Comparison of ENCODE assay signal across 8 mouse cellular contexts in genomic region chr8:121729323-121729722, GRCm38 (mm10). TPM values are rescaled to one million over a fixed set of nuclear protein-coding genes. Genes with fewer than 3 reads are reported as not detected.
DNase-seq lines count a peak whose midpoint lies in the region; ATAC-seq lines count a peak whose summit lies in the region.

TSS of gene Jph3 (plus strand) at chr8:121729623.

- H3K4me2 ChIP-seq in lung, embryonic 15.5 days, result peak within 1 kb of the TSS; percentile 82
- H3K4me2 ChIP-seq in hindbrain, embryonic 11.5 days (replicated peaks; ENCODE audit: low read depth, low read length), result peak within 1 kb of the TSS; percentile 78
- H3K4me2 ChIP-seq in limb, embryonic 11.5 days (ENCODE audit: low read depth, severe bottlenecking), result peak within 1 kb of the TSS; percentile 97
- H3K4me2 ChIP-seq in stomach, embryonic 14.5 days (replicated peaks; ENCODE audit: low read depth, low read length), result peak within 1 kb of the TSS; percentile 80

- ATAC-seq in lung, embryonic 15.5 days (ENCODE audit: borderline replicate concordance, extremely low read depth, low FRiP score, low TSS enrichment), result no peak
- ATAC-seq in hindbrain, embryonic 11.5 days (ENCODE audit: low FRiP score), result no peak
- no peak for ATAC-seq in limb, embryonic 11.5 days (ENCODE audit: insufficient number of reproducible peaks, low FRiP score, low TSS enrichment, low read depth)
- ATAC-seq in stomach, embryonic 14.5 days (ENCODE audit: insufficient number of reproducible peaks, insufficient read depth, low FRiP score, low read depth), result no peak
- no peak for ATAC-seq in megakaryocyte progenitor cell, adult 5-6 weeks (replicated peaks; ENCODE audit: poor library complexity)

- H3K27me3 ChIP-seq in lung, embryonic 15.5 days, result peaks cover 72% of the 10 kb centered on the region
- peaks cover 46% of the 10 kb centered on the region for H3K27me3 ChIP-seq in hindbrain, embryonic 11.5 days (ENCODE audit: control insufficient read depth, insufficient read depth, low read length)
- peaks cover 55% of the 10 kb centered on the region for H3K27me3 ChIP-seq in limb, embryonic 11.5 days (ENCODE audit: control insufficient read depth, insufficient read depth, low read length)
- H3K27me3 ChIP-seq in stomach, embryonic 14.5 days (ENCODE audit: control insufficient read depth, insufficient read depth, low read length), result peaks cover 48% of the 10 kb centered on the region

- peaks cover 6% of the 10 kb centered on the region for H3K4me1 ChIP-seq in lung, embryonic 15.5 days
- H3K4me1 ChIP-seq in hindbrain, embryonic 11.5 days (replicated peaks; ENCODE audit: control insufficient read depth, insufficient read depth, low read length), result 0 out of 2 replicates have a peak, but pooled peaks cover 2% of the 10 kb centered on the region
- H3K4me1 ChIP-seq in limb, embryonic 11.5 days (ENCODE audit: control insufficient read depth, insufficient read depth, low read length), result peaks cover 8% of the 10 kb centered on the region; the same call in 1 of the 2 replicates
- no peaks in the 10 kb centered on the region; the same call in 1 of the 2 replicates for H3K4me1 ChIP-seq in stomach, embryonic 14.5 days (ENCODE audit: control insufficient read depth, insufficient read depth, low read length)

- H3K9ac ChIP-seq in lung, embryonic 15.5 days, result no peak within 1 kb of the TSS
- peak within 1 kb of the TSS; percentile 59 for H3K9ac ChIP-seq in hindbrain, embryonic 11.5 days (ENCODE audit: low read depth, low read length)
- H3K9ac ChIP-seq in limb, embryonic 11.5 days (ENCODE audit: low read length), result no peak within 1 kb of the TSS; the same call in 1 of the 2 replicates
- no peak within 1 kb of the TSS for H3K9ac ChIP-seq in stomach, embryonic 14.5 days (replicated peaks; ENCODE audit: low read depth, low read length)

- peak within 1 kb of the TSS; percentile 44 for H3K4me3 ChIP-seq in lung, embryonic 15.5 days
- peak within 1 kb of the TSS; percentile 46 for H3K4me3 ChIP-seq in hindbrain, embryonic 11.5 days (ENCODE audit: low read depth, low read length)
- H3K4me3 ChIP-seq in limb, embryonic 11.5 days (ENCODE audit: low read depth, low read length), result peak within 1 kb of the TSS; percentile 43
- peak within 1 kb of the TSS; percentile 37 for H3K4me3 ChIP-seq in stomach, embryonic 14.5 days (ENCODE audit: low read depth, low read length)

- 8% methylated on average over 12 of the region's 12 CpGs for WGBS in lung, embryonic 15.5 days
- WGBS in hindbrain, embryonic 11.5 days, result 11% methylated on average over 12 of the region's 12 CpGs
- WGBS in limb, embryonic 11.5 days, result 9% methylated on average over 12 of the region's 12 CpGs
- WGBS in stomach, embryonic 14.5 days, result 11% methylated on average over 12 of the region's 12 CpGs

- no peak within 1 kb of the TSS for H3K27ac ChIP-seq in lung, embryonic 15.5 days
- H3K27ac ChIP-seq in hindbrain, embryonic 11.5 days (ENCODE audit: low read depth, low read length), result no peak within 1 kb of the TSS
- no peak within 1 kb of the TSS for H3K27ac ChIP-seq in limb, embryonic 11.5 days (replicated peaks; ENCODE audit: low read depth, low read length)
- H3K27ac ChIP-seq in stomach, embryonic 14.5 days (ENCODE audit: low read length), result no peak within 1 kb of the TSS

- DNase-seq in lung, postnatal 25 days (ENCODE audit: low spot score), result no peak
- no peak for DNase-seq in hindbrain, embryonic 11.5 days (ENCODE audit: low spot score)
- DNase-seq in limb, embryonic 11.5 days (ENCODE audit: low spot score), result no peak
- no peak for DNase-seq in B cell, adult 2 months
- DNase-seq in adrenal gland, adult 18-20 months (ENCODE audit: low spot score in 2 of 2), result no peak

- H3K9me3 ChIP-seq in lung, embryonic 15.5 days, result no peaks in the 10 kb centered on the region
- H3K9me3 ChIP-seq in hindbrain, embryonic 11.5 days (ENCODE audit: control insufficient read depth, low read length), result no peaks in the 10 kb centered on the region
- no peaks in the 10 kb centered on the region for H3K9me3 ChIP-seq in limb, embryonic 11.5 days (ENCODE audit: control insufficient read depth, low read length)
- no peaks in the 10 kb centered on the region; the same call in 1 of the 2 replicates for H3K9me3 ChIP-seq in stomach, embryonic 14.5 days (ENCODE audit: control insufficient read depth, low read depth, low read length)

- H3K36me3 ChIP-seq in lung, embryonic 15.5 days, result no peaks in the 10 kb centered on the region
- no peaks in the 10 kb centered on the region for H3K36me3 ChIP-seq in hindbrain, embryonic 11.5 days (ENCODE audit: control insufficient read depth, insufficient read depth, low read length)
- no peaks in the 10 kb centered on the region for H3K36me3 ChIP-seq in limb, embryonic 11.5 days (ENCODE audit: control insufficient read depth, insufficient read depth, low read length)
- H3K36me3 ChIP-seq in stomach, embryonic 14.5 days (ENCODE audit: control insufficient read depth, insufficient read depth, low read length), result no peaks in the 10 kb centered on the region

RNA-seq across cellular contexts. Expression of gene Jph3, which starts in this region (rescaled TPM):
- polyA plus RNA-seq in lung, embryonic 15.5 days (2015; fragmentation: Nextera tagmentation; extraction: Ambion mirVana), result 0.44 and 0.86 TPM in 2 replicates
- 11.1 and 11.2 TPM in 2 replicates for polyA plus RNA-seq in hindbrain, embryonic 11.5 days (2014; fragmentation: Nextera tagmentation; extraction: Ambion mirVana)
- 0.67 and 0.73 TPM in 2 replicates for polyA plus RNA-seq in limb, embryonic 11.5 days (2014; fragmentation: Nextera tagmentation; extraction: Ambion mirVana)
- 3.4 and 3.6 TPM in 2 replicates for polyA plus RNA-seq in stomach, embryonic 14.5 days (2014; fragmentation: Nextera tagmentation; extraction: Ambion mirVana)
- total RNA-seq in adrenal gland, adult 18-20 months (2021), result 1 to 10 TPM; 2.3 to 3.3 TPM
- total RNA-seq in megakaryocyte progenitor cell, adult 5-6 weeks (2015), result not detected in 2 replicates
- total RNA-seq in megakaryocyte progenitor cell, adult 5-6 weeks (2017), result 0.04 TPM in 1 of 2 replicates, not detected in the other
